Comparison of ENCODE assay signal across 9 mouse cellular contexts in genomic region chr8:102782707-102783489, GRCm38 (mm10). TPM values are rescaled to one million over a fixed set of nuclear protein-coding genes. Genes with fewer than 3 reads are reported as not detected.
DNase-seq lines count a peak whose midpoint lies in the region; ATAC-seq and TF ChIP-seq lines count a peak whose summit lies in the region.
"Had no signal": no experiment of that assay in that cellular context is flagged by ENCODE, and none has a peak within 500 bp of the region (broad histone marks: within the 10 kb centered on the region; RNA-seq: fewer than 3 reads in every experiment).

No protein-coding gene starts in this region.

- no peaks in the 10 kb centered on the region for H3K36me3 ChIP-seq in kidney, postnatal 0 days (ENCODE audit: insufficient read depth, low read length)
- no peaks in the 10 kb centered on the region for H3K36me3 ChIP-seq in embryonic facial prominence, embryonic 15.5 days
- peaks cover 15% of the 10 kb centered on the region for H3K36me3 ChIP-seq in limb, embryonic 10.5 days

- 4% methylated on average over 11 of the region's 11 CpGs for WGBS in kidney, postnatal 0 days
- WGBS in embryonic facial prominence, embryonic 15.5 days = 4% methylated on average over 11 of the region's 11 CpGs
- 3% methylated on average over 11 of the region's 11 CpGs for WGBS in limb, embryonic 10.5 days

- ATAC-seq in kidney, postnatal 0 days (replicated peaks; ENCODE audit: low FRiP score, low read depth) = no peak
- no peak for ATAC-seq in embryonic facial prominence, embryonic 15.5 days (ENCODE audit: insufficient number of reproducible peaks, low FRiP score, low TSS enrichment, low read depth)

- H3K4me1 ChIP-seq in kidney, postnatal 0 days (replicated peaks; ENCODE audit: insufficient read depth, low read length) = peaks cover 13% of the 10 kb centered on the region; the same call in 1 of the 2 replicates
- H3K4me1 ChIP-seq in embryonic facial prominence, embryonic 15.5 days = peaks cover 25% of the 10 kb centered on the region
- H3K4me1 ChIP-seq in limb, embryonic 10.5 days = peaks cover 38% of the 10 kb centered on the region

- peak overlapping the region; percentile 71 for H3K4me3 ChIP-seq in kidney, postnatal 0 days (replicated peaks; ENCODE audit: low read depth, low read length)
- peak overlapping the region; percentile 79 for H3K4me3 ChIP-seq in embryonic facial prominence, embryonic 15.5 days (replicated peaks)
- H3K4me3 ChIP-seq in limb, embryonic 10.5 days = peak overlapping the region; percentile 74

- H3K4me2 ChIP-seq in kidney, postnatal 0 days (ENCODE audit: low read length) = peak overlapping the region; percentile 72
- H3K4me2 ChIP-seq in embryonic facial prominence, embryonic 15.5 days (replicated peaks) = peak overlapping the region; percentile 68

- DNase-seq in kidney, postnatal 0 days (ENCODE audit: low spot score) = peak; percentile 49
- DNase-seq in kidney, adult 9 months = no peak
- DNase-seq in limb, embryonic 10.5 days (ENCODE audit: low spot score) = peak; percentile 40
- peak; percentile 47 for DNase-seq in retina, embryonic 14.5 days (ENCODE audit: low spot score)
- no peak for DNase-seq in c-Kit-positive CD71-positive TER-119-positive erythroid progenitor cells, embryonic 14.5 days (ENCODE audit: low spot score)
- DNase-seq in gastrocnemius, postnatal 25 days = no peak
- DNase-seq in cerebellum, postnatal 4 days (ENCODE audit: low spot score in 2 of 2) = no peak
- DNase-seq: thymus, postnatal 36 days had no signal

- H3K27ac ChIP-seq in kidney, postnatal 0 days = peak overlapping the region; percentile 90
- peak overlapping the region; percentile 98 for H3K27ac ChIP-seq in embryonic facial prominence, embryonic 15.5 days (replicated peaks)
- peak overlapping the region; percentile 98 for H3K27ac ChIP-seq in limb, embryonic 10.5 days

- H3K27me3 ChIP-seq in kidney, postnatal 0 days (ENCODE audit: insufficient read depth, low read length) = 0 out of 2 replicates have a peak, but pooled peaks cover 4% of the 10 kb centered on the region
- H3K27me3 ChIP-seq in embryonic facial prominence, embryonic 15.5 days = no peaks in the 10 kb centered on the region; the same call in 1 of the 2 replicates
- H3K27me3 ChIP-seq in limb, embryonic 10.5 days (ENCODE audit: low read depth, poor library complexity, severe bottlenecking) = no peaks in the 10 kb centered on the region

- peak overlapping the region; percentile 80 for H3K9ac ChIP-seq in kidney, postnatal 0 days (ENCODE audit: low read depth, low read length)
- peak overlapping the region; percentile 97 for H3K9ac ChIP-seq in embryonic facial prominence, embryonic 15.5 days

- no peaks in the 10 kb centered on the region for H3K9me3 ChIP-seq in kidney, postnatal 0 days (replicated peaks; ENCODE audit: low read length)
- no peaks in the 10 kb centered on the region for H3K9me3 ChIP-seq in embryonic facial prominence, embryonic 15.5 days (replicated peaks)
- H3K9me3 ChIP-seq in limb, embryonic 10.5 days (replicated peaks) = no peaks in the 10 kb centered on the region

- TF ChIP-seq CTCF in kidney, postnatal 0 days (IDR thresholded peaks at IDR 0.05; ENCODE audit: low read depth) = no peak

RNA-seq across cellular contexts. Expression of gene Cdh11, which starts 2.5 kb away (rescaled TPM):
- 105 and 109 TPM in 2 replicates for polyA plus RNA-seq in kidney, postnatal 0 days (2015; fragmentation: Nextera tagmentation; extraction: Ambion mirVana)
- 176 and 184 TPM in 2 replicates for polyA plus RNA-seq in embryonic facial prominence, embryonic 15.5 days (2015; fragmentation: Nextera tagmentation; extraction: Ambion mirVana)
- 80.9 and 112 TPM in 2 replicates for polyA plus RNA-seq in limb, embryonic 10.5 days (2016; fragmentation: Nextera tagmentation; extraction: Ambion mirVana)
- total RNA-seq in gastrocnemius, postnatal 25 days (2021) = 1 to 10 TPM; 1.9 to 2.9 TPM

Comparison
In these comparisons a context has a peak if more than half of its experiments do, and no peak if none do; other contexts are left out.
1. DNase-seq: peak in kidney, postnatal 0 days (single experiment), limb, embryonic 10.5 days (single experiment) and retina, embryonic 14.5 days (single experiment); none in kidney, adult 9 months (single experiment), c-Kit-positive CD71-positive TER-119-positive erythroid progenitor cells, embryonic 14.5 days (single experiment), gastrocnemius, postnatal 25 days (single experiment) and cerebellum, postnatal 4 days (0 of 2).
2. Peak in every context shown above with its lines, with median percentiles within 50 percentile points of each other: H3K27ac ChIP-seq and H3K4me3 ChIP-seq.